Mouse (Mus musculus) midbrain, embryonic 16.5 days (tissue): Measurements from ENCODE around the gene 4930568D16Rik. TPM values are rescaled to one million over a fixed set of nuclear protein-coding genes. Genes with fewer than 3 reads are reported as not detected.

Source experiments
- ATAC-seq: fragments of 200-750 bp; cut with Nextera tagmentation; 2 replicates; pipeline ENCODE4 v1.8.0; 2017; ENCODE audit warnings: moderate TSS enrichment
- H3K27ac ChIP-seq: fragments of 300-500 bp; sonication (generic); 2 replicates; pipeline ENCODE4 v1.5.1; 2014; ENCODE audit warnings: mild to moderate bottlenecking, low read length, mixed read lengths
- H3K27me3 ChIP-seq: fragments of 300-500 bp; sonication (generic); 2 replicates; pipeline ENCODE4 v1.6.1; 2014; ENCODE audit warnings: low read depth, low read length, mixed read lengths; ENCODE audit not compliant: control insufficient read depth, insufficient read depth
- H3K36me3 ChIP-seq: fragments of 300-500 bp; sonication (generic); 2 replicates; pipeline ENCODE4 v1.6.1; 2014; ENCODE audit warnings: mild to moderate bottlenecking, low read length, moderate library complexity, mixed read lengths; ENCODE audit not compliant: control insufficient read depth, insufficient read depth
- H3K4me1 ChIP-seq: fragments of 300-500 bp; sonication (generic); 2 replicates; pipeline ENCODE4 v1.6.1; 2014; ENCODE audit warnings: mild to moderate bottlenecking, low read length, mixed read lengths; ENCODE audit not compliant: control insufficient read depth, insufficient read depth
- H3K4me2 ChIP-seq: fragments of 300-500 bp; sonication (generic); 2 replicates; pipeline ENCODE4 v1.6.1; 2014; ENCODE audit warnings: mild to moderate bottlenecking, low read length, mixed read lengths
- H3K4me3 ChIP-seq: fragments of 300-500 bp; sonication (generic); 2 replicates; pipeline ENCODE4 v1.5.1; 2014; ENCODE audit warnings: low read depth, mild to moderate bottlenecking, low read length, moderate library complexity, mixed read lengths
- H3K9ac ChIP-seq: fragments of 300-500 bp; sonication (generic); 2 replicates; pipeline ENCODE4 v1.6.1; 2014; ENCODE audit warnings: low read depth, low read length, mixed read lengths
- H3K9me3 ChIP-seq: fragments of 300-500 bp; sonication (generic); replicated peaks from 2 replicates; pipeline ENCODE4 v1.6.1; 2014; ENCODE audit warnings: mild to moderate bottlenecking, low read length, mixed read lengths; ENCODE audit not compliant: control insufficient read depth, poor library complexity, severe bottlenecking
- WGBS: fragments of 180-500 bp; shearing (Covaris S2); extraction: QIAGEN DNeasy Blood & Tissue Kit; methylation state at CpG from one replicate; pipeline ENCODE4 v1.1.7; 2014; 5-methylcytosine and 5-hydroxymethylcytosine counted together
- polyA plus RNA-seq: library from polyadenylated mRNA; unstranded; fragments of >200 nt; fragmentation: Nextera tagmentation; extraction: Ambion mirVana; gene quantifications from 2 replicates; pipeline ENCODE4 v1.2.1, GENCODE M21; 2015

Gene 4930568D16Rik
- not detected in 2 replicates for polyA plus RNA-seq

GRCm38 (mm10) chr2:35367629-35368028, at the start of gene 4930568D16Rik:
Gene 4930568D16Rik (minus strand): TSS chr2:35367729.
- no peak within 1 kb of the TSS for H3K27ac ChIP-seq
- no peak within 1 kb of the TSS for H3K4me3 ChIP-seq
- no peak within 1 kb of the TSS for H3K9ac ChIP-seq
- 79% methylated on average over 2 of the region's 2 CpGs for WGBS
- no peak within 1 kb of the TSS for H3K4me2 ChIP-seq
- no peak for ATAC-seq
- H3K36me3 ChIP-seq, result no peaks in the 10 kb centered on the region
- no peaks in the 10 kb centered on the region for H3K4me1 ChIP-seq
- H3K9me3 ChIP-seq, result no peaks in the 10 kb centered on the region; the same call in 1 of the 2 replicates
- H3K27me3 ChIP-seq, result no peaks in the 10 kb centered on the region

- Histone ChIP-seq H3K27me3 (no peaks in the 10 kb centered on the region), H3K27ac (no peak overlapping the region), H3K9ac (no peak overlapping the region), H3K4me2 (no peak overlapping the region), H3K4me1 (no peaks in the 10 kb centered on the region), H3K36me3 (no peaks in the 10 kb centered on the region), H3K9me3 (0 out of 2 replicates have a peak, but pooled peaks cover 3% of the 10 kb centered on the region), H3K4me3 (no peak overlapping the region)
- 78% methylated on average over 1 of the region's 1 CpGs for WGBS
- no peak for ATAC-seq
These were observed 49.7 kb upstream of the 4930568D16Rik start for GRCm38 (mm10) chr2:35417231-35417630.

- H3K9ac ChIP-seq, result no peak overlapping the region
- no peak overlapping the region for H3K4me2 ChIP-seq
- no peaks in the 10 kb centered on the region for H3K4me1 ChIP-seq
- no peak for ATAC-seq
- H3K9me3 ChIP-seq, result 0 out of 2 replicates have a peak, but pooled peaks cover 3% of the 10 kb centered on the region
- WGBS, result 90% methylated on average over 6 of the region's 6 CpGs
- no peaks in the 10 kb centered on the region for H3K27me3 ChIP-seq
- no peak overlapping the region for H3K4me3 ChIP-seq
- no peak overlapping the region for H3K27ac ChIP-seq
- no peaks in the 10 kb centered on the region for H3K36me3 ChIP-seq
These were observed 48.9 kb upstream of the 4930568D16Rik start for GRCm38 (mm10) chr2:35416473-35416872.

GRCm38 (mm10) chr2:35412810-35413209, 45.3 kb upstream of the 4930568D16Rik start:
- no peak for ATAC-seq
- Histone ChIP-seq H3K9me3 (no peaks in the 10 kb centered on the region), H3K4me1 (no peaks in the 10 kb centered on the region), H3K4me2 (no peak overlapping the region), H3K4me3 (no peak overlapping the region), H3K27ac (no peak overlapping the region), H3K27me3 (no peaks in the 10 kb centered on the region), H3K9ac (no peak overlapping the region), H3K36me3 (no peaks in the 10 kb centered on the region)
- WGBS, result 92% methylated on average over 3 of the region's 3 CpGs

GRCm38 (mm10) chr2:35412246-35412645, 44.7 kb upstream of the 4930568D16Rik start:
- Histone ChIP-seq H3K27ac (no peak overlapping the region), H3K27me3 (no peaks in the 10 kb centered on the region), H3K4me2 (no peak overlapping the region), H3K4me1 (no peaks in the 10 kb centered on the region), H3K9ac (no peak overlapping the region), H3K4me3 (no peak overlapping the region), H3K36me3 (no peaks in the 10 kb centered on the region), H3K9me3 (no peaks in the 10 kb centered on the region)
- WGBS, result 86% methylated on average over 2 of the region's 2 CpGs
- no peak for ATAC-seq

GRCm38 (mm10) chr2:35411640-35412190, 44.2 kb upstream of the 4930568D16Rik start:
- ATAC-seq, result no peak
- H3K4me2 ChIP-seq, result no peak overlapping the region
- H3K27ac ChIP-seq, result no peak overlapping the region
- no peaks in the 10 kb centered on the region for H3K9me3 ChIP-seq
- no peaks in the 10 kb centered on the region for H3K27me3 ChIP-seq
- 83% methylated on average over 10 of the region's 10 CpGs for WGBS
- H3K36me3 ChIP-seq, result no peaks in the 10 kb centered on the region
- no peaks in the 10 kb centered on the region for H3K4me1 ChIP-seq
- no peak overlapping the region for H3K9ac ChIP-seq
- no peak overlapping the region for H3K4me3 ChIP-seq

- Histone ChIP-seq H3K9ac (no peak overlapping the region), H3K4me2 (no peak overlapping the region), H3K36me3 (no peaks in the 10 kb centered on the region), H3K4me1 (no peaks in the 10 kb centered on the region), H3K9me3 (no peaks in the 10 kb centered on the region), H3K27me3 (no peaks in the 10 kb centered on the region), H3K27ac (no peak overlapping the region), H3K4me3 (no peak overlapping the region)
- no peak for ATAC-seq
- 92% methylated on average over 6 of the region's 6 CpGs for WGBS
These were observed 41.9 kb upstream of the 4930568D16Rik start for GRCm38 (mm10) chr2:35409466-35409865.

- Histone ChIP-seq H3K27me3 (no peaks in the 10 kb centered on the region), H3K9me3 (no peaks in the 10 kb centered on the region), H3K27ac (no peak overlapping the region), H3K4me2 (no peak overlapping the region), H3K4me1 (no peaks in the 10 kb centered on the region), H3K36me3 (no peaks in the 10 kb centered on the region), H3K9ac (no peak overlapping the region), H3K4me3 (no peak overlapping the region)
- ATAC-seq, result no peak
- 88% methylated on average over 5 of the region's 5 CpGs for WGBS
These were observed 41.0 kb upstream of the 4930568D16Rik start for GRCm38 (mm10) chr2:35408409-35409110.

- Histone ChIP-seq H3K27me3 (no peaks in the 10 kb centered on the region), H3K4me1 (no peaks in the 10 kb centered on the region), H3K36me3 (no peaks in the 10 kb centered on the region), H3K4me3 (no peak overlapping the region), H3K4me2 (no peak overlapping the region), H3K9me3 (no peaks in the 10 kb centered on the region), H3K9ac (no peak overlapping the region), H3K27ac (no peak overlapping the region)
- 85% methylated on average over 7 of the region's 7 CpGs for WGBS
- no peak for ATAC-seq
These were observed 40.3 kb upstream of the 4930568D16Rik start for GRCm38 (mm10) chr2:35407878-35408277.
